Mouse (Mus musculus): ENCODE measurements around the gene Rps10. TPM values are rescaled to one million over a fixed set of nuclear protein-coding genes. Genes with fewer than 3 reads are reported as not detected.

Rps10 gene
- total and polyA plus RNA-seq, 3 experiments, result 2,522 to 3,437 (median 3,351) TPM

GRCm38 (mm10) chr17:27615388-27615787 lies 21.1 kb downstream of the Rps10 start:
- TF ChIP-seq NRF1 (IDR thresholded peaks at IDR 0.05; ENCODE audit: low read depth, low read length) (no peak), USF2 (conservative IDR thresholded peaks at IDR 0.05; ENCODE audit: low read depth, low read length) (no peak), CTCF (conservative IDR thresholded peaks at IDR 0.05 in 1 of 2, IDR thresholded peaks at IDR 0.05 in 1 of 2; ENCODE audit: low read depth in 2 of 2, low read length in 2 of 2) (no peak), IRF4 (IDR thresholded peaks at IDR 0.05; ENCODE audit: low read depth, low read length) (no peak), SIN3A (IDR thresholded peaks at IDR 0.05; ENCODE audit: low read length) (no peak), JUN (IDR thresholded peaks at IDR 0.05; ENCODE audit: insufficient read depth, low read depth, low read length) (no peak), RCOR1 (conservative IDR thresholded peaks at IDR 0.05; ENCODE audit: low read depth, low read length) (no peak), ETS1 (conservative IDR thresholded peaks at IDR 0.05; ENCODE audit: low read depth, low read length) (no peak), JUND (conservative IDR thresholded peaks at IDR 0.05; ENCODE audit: low read depth, low read length) (no peak)
- Histone ChIP-seq H3K9ac (ENCODE audit: insufficient read depth, low read depth) (no peak overlapping the region), H3K4me1 (ENCODE audit: control insufficient read depth in 1 of 2, insufficient read depth in 2 of 2) (peaks cover 0 to 26% of the 10 kb centered on the region in 2 experiments; a peak in 2 of 4 replicates), H3K9me3 (replicated peaks; ENCODE audit: low read length) (peaks cover 7% of the 10 kb centered on the region), H3K4me3 (replicated peaks in 1 of 3; ENCODE audit: low read depth in 2 of 3, low read length in 2 of 3, poor library complexity in 1 of 3) (no peak overlapping the region), H3K27me3 (replicated peaks) (no peaks in the 10 kb centered on the region), H3K4me2 (ENCODE audit: insufficient read depth, low read depth, poor library complexity, severe bottlenecking) (no peak overlapping the region), H3K36me3 (replicated peaks in 1 of 2; ENCODE audit: control insufficient read depth in 1 of 2, insufficient read depth in 1 of 2, low read length in 1 of 2) (peaks cover 13 to 83% of the 10 kb centered on the region in 2 experiments), H3K79me2 (replicated peaks; ENCODE audit: control insufficient read depth, extremely low read depth, insufficient read depth, poor library complexity, severe bottlenecking) (peaks cover 49% of the 10 kb centered on the region), H3K27ac (ENCODE audit: insufficient read depth, low read depth) (no peak overlapping the region)
- dilution Hi-C loops (cut with MboI; ENCODE audit: extremely low pct_ligation_motif_present, extremely low pct_unique_long_range_greater_than_20kb, low sequenced_read_pairs), result no loop called here
- in situ Hi-C loops (cut with MboI; ENCODE audit: low pct_ligation_motif_present, low pct_unique_long_range_greater_than_20kb, low sequenced_read_pairs), result no loop called here
- no peak for DNase-seq (ENCODE audit: extremely low read depth)

GRCm38 (mm10) chr17:27613016-27613415 lies 23.5 kb downstream of the Rps10 start:
- in situ Hi-C loops (cut with MboI; ENCODE audit: low pct_ligation_motif_present, low pct_unique_long_range_greater_than_20kb, low sequenced_read_pairs) (no loop called here), dilution Hi-C loops (cut with MboI; ENCODE audit: extremely low pct_ligation_motif_present, extremely low pct_unique_long_range_greater_than_20kb, low sequenced_read_pairs) (no loop called here)
- no peak for TF ChIP-seq CHD1 (IDR thresholded peaks at IDR 0.05; ENCODE audit: low read depth, low read length)
- no peak for TF ChIP-seq MAZ (IDR thresholded peaks at IDR 0.05; ENCODE audit: low read depth, low read length)
- no peak for TF ChIP-seq USF2 (conservative IDR thresholded peaks at IDR 0.05; ENCODE audit: low read depth, low read length)
- no peak for TF ChIP-seq TCF12 (IDR thresholded peaks at IDR 0.05; ENCODE audit: low read depth, low read length)
- TF ChIP-seq ELF1 (IDR thresholded peaks at IDR 0.05; ENCODE audit: low read depth, low read length), result no peak
- TF ChIP-seq MAFK (IDR thresholded peaks at IDR 0.05; ENCODE audit: insufficient replicate concordance, low read length), result no peak
- TF ChIP-seq TBP (conservative IDR thresholded peaks at IDR 0.05; ENCODE audit: low read depth, low read length), result no peak
- TF ChIP-seq GABPA (IDR thresholded peaks at IDR 0.05; ENCODE audit: insufficient replicate concordance, low read depth, low read length), result no peak
- TF ChIP-seq CHD2 (IDR thresholded peaks at IDR 0.05; ENCODE audit: low read length), result no peak
- no peak for TF ChIP-seq NRF1 (IDR thresholded peaks at IDR 0.05; ENCODE audit: low read depth, low read length)
- TF ChIP-seq ETS1 (conservative IDR thresholded peaks at IDR 0.05; ENCODE audit: low read depth, low read length), result no peak
- TF ChIP-seq MAX (IDR thresholded peaks at IDR 0.05; ENCODE audit: low read length), result no peak
- TF ChIP-seq SIN3A (IDR thresholded peaks at IDR 0.05; ENCODE audit: low read length), result no peak
- no peak for TF ChIP-seq USF1 (IDR thresholded peaks at IDR 0.05; ENCODE audit: low read depth, low read length)
- no peak for TF ChIP-seq CTCF (conservative IDR thresholded peaks at IDR 0.05 in 1 of 2, IDR thresholded peaks at IDR 0.05 in 1 of 2; ENCODE audit: low read depth in 2 of 2, low read length in 2 of 2)
- H3K4me3 ChIP-seq (replicated peaks in 1 of 3; ENCODE audit: low read depth in 2 of 3, low read length in 2 of 3, poor library complexity in 1 of 3), result no peak overlapping the region
- no peak overlapping the region for H3K4me2 ChIP-seq (ENCODE audit: insufficient read depth, low read depth, poor library complexity, severe bottlenecking)
- H3K9me3 ChIP-seq (replicated peaks; ENCODE audit: low read length), result peaks cover 6% of the 10 kb centered on the region
- no peak overlapping the region for H3K27ac ChIP-seq (ENCODE audit: insufficient read depth, low read depth)
- peaks cover 33% of the 10 kb centered on the region for H3K79me2 ChIP-seq (replicated peaks; ENCODE audit: control insufficient read depth, extremely low read depth, insufficient read depth, poor library complexity, severe bottlenecking)
- H3K9ac ChIP-seq (ENCODE audit: insufficient read depth, low read depth), result no peak overlapping the region
- H3K4me1 ChIP-seq (ENCODE audit: control insufficient read depth in 1 of 2, insufficient read depth in 2 of 2), result peaks cover 0 to 16% of the 10 kb centered on the region in 2 experiments; a peak in 2 of 4 replicates
- no peak for DNase-seq (ENCODE audit: extremely low read depth)
- H3K27me3 ChIP-seq (replicated peaks), result no peaks in the 10 kb centered on the region
- H3K36me3 ChIP-seq (replicated peaks in 1 of 2; ENCODE audit: control insufficient read depth in 1 of 2, insufficient read depth in 1 of 2, low read length in 1 of 2), result peaks cover 15 to 80% of the 10 kb centered on the region in 2 experiments
